Mouse (Mus musculus) midbrain, embryonic 11.5 days (tissue): ENCODE results near the gene Suclg1. TPM values are rescaled to one million over a fixed set of nuclear protein-coding genes. Genes with fewer than 3 reads are reported as not detected.

ENCODE experiments used
- ATAC-seq: fragments of 200-750 bp; cut with Nextera tagmentation; 2 replicates; pipeline ENCODE4 v1.8.0; 2017; ENCODE audit warnings: moderate TSS enrichment, moderate library complexity; ENCODE audit not compliant: low FRiP score
- DNase-seq: peaks from one replicate; pipeline ENCODE4 v3.0.0; 2015; ENCODE audit warnings: low spot score; ENCODE audit errors: missing footprints
- H3K27ac ChIP-seq: fragments of 300-500 bp; sonication (generic); 2 replicates; pipeline ENCODE4 v1.5.1; 2014; ENCODE audit warnings: low read depth, low read length
- H3K27me3 ChIP-seq: fragments of 300-500 bp; sonication (generic); 2 replicates; pipeline ENCODE4 v1.6.1; 2014; ENCODE audit warnings: mild to moderate bottlenecking, low read length, moderate library complexity, mixed read lengths; ENCODE audit not compliant: control insufficient read depth, insufficient read depth
- H3K36me3 ChIP-seq: fragments of 300-500 bp; sonication (generic); 2 replicates; pipeline ENCODE4 v1.6.1; 2014; ENCODE audit warnings: mild to moderate bottlenecking, low read length, moderate library complexity, mixed read lengths; ENCODE audit not compliant: control insufficient read depth, insufficient read depth
- H3K4me1 ChIP-seq: fragments of 300-500 bp; sonication (generic); 2 replicates; pipeline ENCODE4 v1.6.1; 2014; ENCODE audit warnings: low read length; ENCODE audit not compliant: control insufficient read depth, insufficient read depth
- H3K4me2 ChIP-seq: fragments of 300-500 bp; sonication (generic); 2 replicates; pipeline ENCODE4 v1.6.1; 2014; ENCODE audit warnings: mild to moderate bottlenecking, moderate library complexity
- H3K4me3 ChIP-seq: fragments of 300-500 bp; sonication (generic); 2 replicates; pipeline ENCODE4 v1.5.1; 2014; ENCODE audit warnings: low read depth, low read length
- H3K9ac ChIP-seq: fragments of 300-500 bp; sonication (generic); 2 replicates; pipeline ENCODE4 v1.6.1; 2014; ENCODE audit warnings: low read length
- H3K9me3 ChIP-seq: fragments of 300-500 bp; sonication (generic); 2 replicates; pipeline ENCODE4 v1.6.1; 2016; ENCODE audit warnings: low read length; ENCODE audit not compliant: control insufficient read depth
- WGBS: fragments of 180-500 bp; shearing (Covaris S2); extraction: QIAGEN DNeasy Blood & Tissue Kit; methylation state at CpG from one replicate; pipeline ENCODE4 v1.1.7; 2014; 5-methylcytosine and 5-hydroxymethylcytosine counted together
- polyA plus RNA-seq: library from polyadenylated mRNA; unstranded; fragments of >200 nt; fragmentation: Nextera tagmentation; extraction: Ambion mirVana; gene quantifications from 2 replicates; pipeline ENCODE4 v1.2.1, GENCODE M21; 2014

The Suclg1 gene
- 172 and 175 TPM in 2 replicates for polyA plus RNA-seq

GRCm38 (mm10) chr6:73248237-73249048, at the start of gene Suclg1:
Suclg1 (plus strand) TSS chr6:73248382.
- peak; percentile 96 for ATAC-seq
- H3K9me3 ChIP-seq, result no peaks in the 10 kb centered on the region
- no peaks in the 10 kb centered on the region for H3K27me3 ChIP-seq
- 0 out of 2 replicates have a peak, but pooled peaks cover 5% of the 10 kb centered on the region for H3K4me1 ChIP-seq
- no peaks in the 10 kb centered on the region for H3K36me3 ChIP-seq
- H3K4me2 ChIP-seq, result peak within 1 kb of the TSS; percentile 71
- H3K27ac ChIP-seq, result peak within 1 kb of the TSS; percentile 10; the same call in 1 of the 2 replicates
- H3K4me3 ChIP-seq, result peak within 1 kb of the TSS; percentile 88
- H3K9ac ChIP-seq, result peak within 1 kb of the TSS; percentile 91
- DNase-seq, result peak; percentile 99
- WGBS, result under 1% methylated on average over 57 of the region's 58 CpGs

DNA sequence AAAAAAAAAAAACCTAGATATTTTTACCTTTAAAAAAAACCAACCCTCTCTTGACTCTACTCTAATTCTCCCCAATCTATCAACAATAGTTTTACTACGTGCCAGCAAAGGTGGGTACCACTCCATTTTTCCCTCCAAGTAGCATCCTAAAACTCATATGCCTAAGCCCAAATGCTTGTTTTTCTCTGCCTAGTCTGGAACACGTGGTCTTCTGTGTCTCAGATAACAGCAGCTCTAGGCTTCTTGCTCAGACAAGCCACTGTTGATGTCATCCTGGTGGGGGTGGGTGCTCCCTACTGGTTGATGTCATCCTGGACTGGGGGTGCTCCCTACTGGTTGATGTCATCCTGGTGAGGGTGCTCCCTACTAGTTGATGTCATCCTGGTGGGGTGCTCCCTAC, 44.5 kb upstream of the Suclg1 start:
- Histone ChIP-seq H3K9ac (no peak overlapping the region), H3K4me1 (no peaks in the 10 kb centered on the region), H3K4me3 (no peak overlapping the region), H3K36me3 (no peaks in the 10 kb centered on the region), H3K9me3 (no peaks in the 10 kb centered on the region), H3K27me3 (no peaks in the 10 kb centered on the region), H3K27ac (no peak overlapping the region), H3K4me2 (no peak overlapping the region)
- 77% methylated on average over 2 of the region's 2 CpGs for WGBS
- ATAC-seq (no peak), DNase-seq (no peak)

DNA sequence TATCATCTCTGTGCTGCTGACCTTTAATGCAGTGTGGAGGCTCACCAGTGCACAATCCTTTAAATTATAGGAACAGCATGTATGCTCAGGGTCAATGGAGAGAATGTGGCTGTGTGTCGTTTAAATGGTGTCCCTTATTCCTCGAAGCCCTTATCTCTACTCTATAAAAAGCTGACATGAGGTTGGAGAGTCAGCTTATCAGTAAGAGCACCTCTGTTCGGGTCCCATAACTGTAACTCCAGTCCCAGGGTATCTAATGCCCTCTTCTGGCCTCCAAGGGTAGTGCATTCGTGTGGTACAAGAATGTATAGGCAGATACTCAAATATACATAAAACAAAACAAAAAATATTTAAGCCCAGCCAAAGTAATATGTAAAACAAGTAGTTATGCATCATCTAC, 43.2 kb upstream of the Suclg1 start:
- H3K9ac ChIP-seq, result no peak overlapping the region
- H3K36me3 ChIP-seq, result no peaks in the 10 kb centered on the region
- H3K4me1 ChIP-seq, result no peaks in the 10 kb centered on the region
- no peak overlapping the region for H3K4me2 ChIP-seq
- no peak for ATAC-seq
- no peak overlapping the region for H3K27ac ChIP-seq
- H3K4me3 ChIP-seq, result no peak overlapping the region
- DNase-seq, result peak; percentile 60
- H3K9me3 ChIP-seq, result no peaks in the 10 kb centered on the region
- H3K27me3 ChIP-seq, result no peaks in the 10 kb centered on the region
- 86% methylated on average over 4 of the region's 4 CpGs for WGBS

DNA sequence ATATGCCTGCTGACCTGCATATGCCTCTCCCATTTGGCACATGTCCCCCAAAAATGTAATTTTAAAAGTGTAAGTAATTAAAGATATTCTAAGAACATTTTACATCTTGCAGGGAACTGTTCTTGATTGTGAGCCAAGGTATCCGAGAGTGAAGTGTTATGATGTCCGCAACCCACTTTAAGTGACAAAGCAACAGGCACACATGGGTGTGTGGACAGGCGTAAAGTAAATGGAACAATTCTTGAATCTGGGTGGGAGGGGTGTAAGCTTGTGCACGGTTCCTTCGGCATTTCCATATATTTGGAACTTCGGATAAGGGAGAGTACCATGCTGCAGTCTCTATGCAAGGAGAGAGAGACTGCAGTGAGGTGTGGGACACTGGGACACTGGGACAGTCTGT, 38.6 kb upstream of the Suclg1 start:
- Histone ChIP-seq H3K9me3 (no peaks in the 10 kb centered on the region), H3K4me3 (no peak overlapping the region), H3K36me3 (no peaks in the 10 kb centered on the region), H3K9ac (no peak overlapping the region), H3K4me1 (no peaks in the 10 kb centered on the region), H3K4me2 (no peak overlapping the region), H3K27ac (no peak overlapping the region), H3K27me3 (no peaks in the 10 kb centered on the region)
- no peak for DNase-seq
- WGBS, result 92% methylated on average over 6 of the region's 6 CpGs
- ATAC-seq, result no peak

DNA sequence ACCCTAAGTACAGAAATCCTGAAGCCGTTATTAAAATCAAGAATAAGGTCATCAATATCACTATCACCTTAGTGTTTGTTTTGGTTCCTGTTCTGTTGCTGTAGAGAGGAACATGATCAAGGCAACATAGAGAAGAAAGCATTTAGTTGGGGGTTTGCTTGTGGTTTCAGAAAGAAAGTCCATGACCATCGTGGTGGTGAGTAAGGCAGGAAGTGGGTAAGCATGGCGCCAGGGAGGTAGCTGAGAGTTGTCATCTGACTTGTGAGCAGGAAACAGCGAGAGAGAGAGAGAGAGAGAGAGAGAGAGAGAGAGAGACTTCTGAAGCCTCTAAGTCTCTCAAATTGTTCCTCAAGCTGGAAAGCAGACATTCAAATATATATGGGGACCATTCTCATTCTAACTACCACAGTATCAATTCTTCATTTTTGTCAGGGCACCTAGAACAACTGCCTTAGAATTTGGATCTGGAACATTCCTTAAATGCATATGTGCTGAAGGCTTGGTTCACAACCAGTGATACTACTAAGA, 37.7 kb upstream of the Suclg1 start:
- H3K27ac ChIP-seq, result no peak overlapping the region
- H3K4me1 ChIP-seq, result no peaks in the 10 kb centered on the region
- H3K36me3 ChIP-seq, result no peaks in the 10 kb centered on the region
- ATAC-seq (no peak), DNase-seq (no peak)
- no peak overlapping the region for H3K4me3 ChIP-seq
- no peaks in the 10 kb centered on the region for H3K9me3 ChIP-seq
- no peaks in the 10 kb centered on the region for H3K27me3 ChIP-seq
- no peak overlapping the region for H3K9ac ChIP-seq
- H3K4me2 ChIP-seq, result no peak overlapping the region
- WGBS, result 88% methylated on average over 4 of the region's 4 CpGs

DNA sequence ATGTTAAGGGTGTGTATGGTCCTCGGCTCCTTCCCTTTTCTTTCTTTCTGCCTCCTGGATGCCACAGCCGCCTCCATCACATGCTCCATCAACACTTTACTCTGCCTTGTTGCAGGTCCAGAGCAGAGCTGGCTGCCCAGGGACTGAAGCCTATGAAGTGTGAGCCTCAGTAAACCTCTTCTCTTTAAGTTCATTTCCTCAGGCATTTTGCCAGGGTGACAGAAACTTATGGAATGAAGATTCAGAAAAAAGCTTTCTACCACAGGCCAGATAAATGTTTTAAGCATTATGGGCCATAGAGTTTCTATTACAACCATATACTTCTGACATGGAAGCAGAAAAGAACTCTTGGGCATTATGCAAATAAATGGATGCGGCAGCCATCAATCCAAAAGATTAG, 37.1 kb upstream of the Suclg1 start:
- H3K9ac ChIP-seq, result no peak overlapping the region
- no peak for ATAC-seq
- 89% methylated on average over 3 of the region's 3 CpGs for WGBS
- H3K36me3 ChIP-seq, result no peaks in the 10 kb centered on the region
- no peak overlapping the region for H3K27ac ChIP-seq
- no peaks in the 10 kb centered on the region for H3K4me1 ChIP-seq
- no peaks in the 10 kb centered on the region for H3K27me3 ChIP-seq
- DNase-seq, result no peak
- H3K4me3 ChIP-seq, result no peak overlapping the region
- no peak overlapping the region for H3K4me2 ChIP-seq
- H3K9me3 ChIP-seq, result no peaks in the 10 kb centered on the region

DNA sequence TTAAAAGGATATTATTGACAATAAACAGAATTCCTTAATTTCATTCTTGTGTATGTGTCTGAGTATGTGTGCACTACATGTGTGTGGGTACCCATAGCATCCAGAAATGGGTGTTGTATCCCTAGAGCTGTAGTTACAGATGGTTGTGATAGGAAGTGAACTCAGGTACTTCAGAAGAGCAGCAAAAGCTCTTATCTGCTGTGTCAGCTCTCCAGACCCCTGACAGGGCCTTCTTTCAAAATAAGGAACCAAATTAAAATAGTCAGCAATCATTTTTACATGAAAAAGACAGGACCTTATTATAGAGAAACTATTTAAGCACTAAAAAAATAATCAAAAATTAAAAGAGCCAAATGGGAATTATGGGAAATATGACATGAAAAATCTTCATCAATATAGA, 36.6 kb upstream of the Suclg1 start:
- H3K27ac ChIP-seq, result no peak overlapping the region
- DNase-seq, result no peak
- no peaks in the 10 kb centered on the region for H3K9me3 ChIP-seq
- H3K4me2 ChIP-seq, result no peak overlapping the region
- no peak overlapping the region for H3K9ac ChIP-seq
- no peak for ATAC-seq
- H3K36me3 ChIP-seq, result no peaks in the 10 kb centered on the region
- no peaks in the 10 kb centered on the region for H3K4me1 ChIP-seq
- H3K27me3 ChIP-seq, result no peaks in the 10 kb centered on the region
- no peak overlapping the region for H3K4me3 ChIP-seq

- WGBS, result 36% methylated on average over 25 of the region's 25 CpGs
- H3K27ac ChIP-seq, result no peak within 1 kb of the TSS
- DNase-seq, result peak; percentile 98
- H3K9me3 ChIP-seq, result no peaks in the 10 kb centered on the region
- H3K27me3 ChIP-seq, result no peaks in the 10 kb centered on the region
- peak within 1 kb of the TSS; percentile 57 for H3K4me2 ChIP-seq
- peak within 1 kb of the TSS; percentile 33 for H3K4me3 ChIP-seq
- no peaks in the 10 kb centered on the region for H3K4me1 ChIP-seq
- H3K36me3 ChIP-seq, result no peaks in the 10 kb centered on the region
- peak; percentile 100 for ATAC-seq
- H3K9ac ChIP-seq, result peak within 1 kb of the TSS; percentile 48
Measured at GRCm38 (mm10) chr6:73221189-73221957, 26.8 kb upstream of the Suclg1 start, which contains the start of gene Dnah6. Dnah6 (minus strand) TSS chr6:73221651.
